Mouse (Mus musculus): ENCODE results near the gene AU022252. TPM values are rescaled to one million over a fixed set of nuclear protein-coding genes. Genes with fewer than 3 reads are reported as not detected.

The AU022252 gene
- total RNA-seq, 1 experiment from 2014 or later, result 4.1 TPM

DNA sequence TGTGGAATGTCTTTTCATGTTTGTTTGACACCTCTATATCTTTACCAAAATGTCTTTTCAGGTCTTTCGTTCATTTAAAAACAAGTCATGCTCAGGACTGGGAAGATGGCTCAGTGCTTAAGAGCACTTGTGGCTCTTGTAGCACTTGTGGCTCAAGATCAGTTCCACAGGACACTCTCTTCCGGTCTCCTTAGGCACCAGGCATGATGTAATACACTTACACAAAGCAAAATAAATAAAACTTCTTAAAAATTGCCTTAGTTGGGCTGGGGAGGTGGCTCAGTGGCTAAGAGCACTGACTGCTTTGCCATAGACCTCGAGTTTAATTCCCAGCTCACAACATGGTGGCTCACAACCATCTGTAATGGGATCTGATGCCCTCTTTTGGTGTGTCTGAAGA is 71.2 kb downstream of the AU022252 start:
- ATAC-seq (replicated peaks; ENCODE audit: insufficient number of reproducible peaks, low FRiP score, low TSS enrichment, poor library complexity, severe bottlenecking), result no peak

DNA sequence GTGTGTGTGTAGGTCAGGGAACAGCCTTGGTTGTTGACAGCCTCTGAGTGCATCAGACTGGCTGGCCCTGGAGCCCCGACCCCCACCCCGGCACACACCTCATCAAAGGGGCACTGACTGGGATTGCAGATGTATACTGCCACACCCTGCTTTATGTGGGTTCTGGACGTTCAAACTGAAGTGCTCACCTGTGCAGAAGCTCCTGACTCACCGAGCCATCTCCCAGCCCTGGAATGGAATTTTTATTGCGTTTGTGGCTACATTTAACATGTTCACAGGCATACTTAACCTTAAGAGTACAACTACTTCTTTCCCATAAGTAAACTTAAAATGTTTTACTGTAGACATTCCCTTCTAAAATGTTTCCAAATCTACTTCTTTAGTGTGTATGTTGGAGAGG is 74.6 kb downstream of the AU022252 start:
- no peak for ATAC-seq (replicated peaks; ENCODE audit: insufficient number of reproducible peaks, low FRiP score, low TSS enrichment, poor library complexity, severe bottlenecking)

DNA sequence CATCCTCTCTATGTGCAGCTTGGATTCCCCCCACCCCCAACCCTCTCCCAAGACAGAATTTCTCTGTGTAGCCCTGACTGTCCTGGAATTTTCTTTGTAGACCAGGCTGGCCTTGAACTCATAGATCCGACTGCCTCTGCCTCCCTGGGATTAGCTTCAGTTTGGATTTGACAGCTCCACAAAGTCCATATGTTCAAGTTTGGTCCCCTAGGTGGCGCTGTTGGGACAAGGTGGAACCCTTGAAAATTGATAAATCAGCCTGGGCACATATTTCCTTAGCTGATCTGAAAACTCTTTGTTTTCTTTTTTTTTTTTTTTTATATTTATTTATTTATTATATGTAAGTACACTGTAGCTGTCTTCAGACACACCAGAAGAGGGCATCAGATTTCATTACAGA is 75.3 kb downstream of the AU022252 start:
- ATAC-seq (replicated peaks; ENCODE audit: insufficient number of reproducible peaks, low FRiP score, low TSS enrichment, poor library complexity, severe bottlenecking), result no peak

Other genes starting within 250 kb of the AU022252 start
- gene Slc2a1, start 124.0 kb downstream of the AU022252 start, total RNA-seq (2017), result 25.2 to 35.8 TPM (median 30.1 TPM) in 3 replicates
- 6.1 to 7.5 TPM (median 6.9 TPM) in 3 replicates for gene Zfp691, start 58.5 kb downstream of the AU022252 start, total RNA-seq (2017)
- gene Ermap, start 42.7 kb downstream of the AU022252 start, total RNA-seq (2017), result 0.29 to 0.58 TPM in 2 of 3 replicates, not detected in the other
- 4.9 to 35.0 TPM (median 16.9 TPM) in 3 replicates for gene Svbp, start 37.4 kb downstream of the AU022252 start, total RNA-seq (2017)
- not detected in 3 replicates for gene Tmem269, start 14.5 kb downstream of the AU022252 start, total RNA-seq (2017)
- gene P3h1, start 203 bp upstream of the AU022252 start, total RNA-seq (2017), result 0.48 to 1.8 TPM (median 0.53 TPM) in 3 replicates
- gene Cldn19, start 22.7 kb upstream of the AU022252 start, total RNA-seq (2017), result not detected in 3 replicates
- 567 to 614 TPM (median 607 TPM) in 3 replicates for gene Ybx1, start 61.9 kb upstream of the AU022252 start, total RNA-seq (2017)
- 35.8 to 75.4 TPM (median 39.9 TPM) in 3 replicates for gene Ppih, start 87.8 kb upstream of the AU022252 start, total RNA-seq (2017)
- 0.32 to 4.8 TPM in 2 of 3 replicates, not detected in the other for gene Ccdc30, start 182.8 kb upstream of the AU022252 start, total RNA-seq (2017)
- 6.3 to 20.1 TPM (median 8.1 TPM) in 3 replicates for gene Ppcs, start 189.7 kb upstream of the AU022252 start, total RNA-seq (2017)
- gene Zmynd12, start 190.1 kb upstream of the AU022252 start, total RNA-seq (2017), result not detected in 3 replicates